Mouse (Mus musculus) erythroblast, embryonic 14.5 days (primary cell): Measurements from ENCODE around the gene Kat6b.

Experiments used
- GATA1 ChIP-seq: IDR thresholded peaks from 2 replicates; pipeline ENCODE4 v1.6.1; 2012; ENCODE audit warnings: low read length, inconsistent platforms, mixed read lengths
- TAL1 ChIP-seq: IDR thresholded peaks from 3 replicates; pipeline ENCODE4 v1.6.1; 2012; ENCODE audit warnings: low read length, inconsistent platforms, mixed read lengths

DNA sequence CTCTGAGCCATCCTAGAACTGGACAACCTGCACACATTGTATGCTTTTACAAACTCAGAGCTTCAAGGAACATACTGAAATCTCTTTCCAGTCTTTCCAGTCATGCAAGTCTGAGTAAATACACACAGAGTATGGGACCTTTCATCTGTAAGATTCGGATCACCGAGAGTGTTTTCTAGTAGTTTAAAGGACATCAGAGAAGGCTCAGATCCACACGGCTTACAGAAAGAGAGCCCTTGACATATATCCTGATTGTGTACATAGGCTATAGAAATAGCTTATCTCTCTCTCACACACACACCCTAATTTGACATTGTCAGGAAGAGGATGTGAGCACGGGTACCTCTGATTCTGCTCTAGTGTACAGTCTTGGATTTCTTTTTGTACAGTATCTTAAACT lies 121.7 kb downstream of the Kat6b start:
- TF ChIP-seq GATA1 (no peak), TAL1 (no peak)
